In genomic region chr2:31787029-31787428, GRCm38 (mm10) we compare ENCODE assay signal across 9 mouse cellular contexts. TPM values are rescaled to one million over a fixed set of nuclear protein-coding genes. Genes with fewer than 3 reads are reported as not detected.
A peak's percentile ranks its signal among the peaks of the same experiment; 100 is the strongest.
DNase-seq lines count a peak whose midpoint lies in the region; ATAC-seq and TF ChIP-seq lines count a peak whose summit lies in the region.
"Had no signal": no experiment of that assay in that cellular context is flagged by ENCODE, and none has a peak within 500 bp of the region (broad histone marks: within the 10 kb centered on the region; RNA-seq: fewer than 3 reads in every experiment).

No protein-coding gene starts in this region.

- peak; percentile 83 for DNase-seq in kidney, adult 18-20 months
- DNase-seq in brain, adult 2 months (ENCODE audit: low read depth, low spot score): peak; percentile 90
- DNase-seq in kidney, adult 8-10 months: peak; percentile 46 to 79
- DNase-seq in limb, embryonic 14.5 days (ENCODE audit: low spot score): peak; percentile 68
- peak; percentile 50 for DNase-seq in retina, adult 2 months (ENCODE audit: low read depth, low spot score)
- peak; percentile 77 for DNase-seq in thymus, postnatal 25 days

- TF ChIP-seq POLR2A in limb, embryonic 14.5 days (IDR thresholded peaks at IDR 0.05; ENCODE audit: borderline replicate concordance, extremely low read depth, insufficient read depth, insufficient read length): no peak

- no peak for ATAC-seq in kidney, embryonic 15.5 days (replicated peaks; ENCODE audit: low FRiP score)
- peak; percentile 68 for ATAC-seq in erythroblast, adult 5-6 weeks (replicated peaks; ENCODE audit: low FRiP score, poor library complexity, severe bottlenecking)
- ATAC-seq in limb, embryonic 14.5 days (ENCODE audit: low FRiP score, low read depth): no peak

- peaks cover 19% of the 10 kb centered on the region; the same call in 1 of the 2 replicates for H3K4me1 ChIP-seq in kidney, embryonic 15.5 days
- no peaks in the 10 kb centered on the region for H3K4me1 ChIP-seq in limb, embryonic 14.5 days (ENCODE audit: control insufficient read depth, insufficient read depth, low read length)

- WGBS in kidney, embryonic 15.5 days: 22% methylated on average over 7 of the region's 7 CpGs
- 19% methylated on average over 7 of the region's 7 CpGs for WGBS in limb, embryonic 14.5 days

- no peak overlapping the region for H3K27ac ChIP-seq in kidney, embryonic 15.5 days
- no peak overlapping the region for H3K27ac ChIP-seq in limb, embryonic 14.5 days (replicated peaks; ENCODE audit: low read depth, low read length)
- H3K27ac ChIP-seq: neural tube, embryonic 13.5 days had no signal

- H3K4me2 ChIP-seq in kidney, embryonic 15.5 days: no peak overlapping the region
- no peak overlapping the region for H3K4me2 ChIP-seq in limb, embryonic 14.5 days (replicated peaks; ENCODE audit: low read depth, low read length, severe bottlenecking)
- H3K4me2 ChIP-seq: neural tube, embryonic 13.5 days had no signal

- no peaks in the 10 kb centered on the region for H3K27me3 ChIP-seq in kidney, embryonic 15.5 days
- H3K27me3 ChIP-seq in limb, embryonic 14.5 days (ENCODE audit: control insufficient read depth, insufficient read depth, low read length): no peaks in the 10 kb centered on the region
- H3K27me3 ChIP-seq: neural tube, embryonic 13.5 days had no signal

- peaks cover 99% of the 10 kb centered on the region for H3K36me3 ChIP-seq in kidney, embryonic 15.5 days
- peaks cover 94% of the 10 kb centered on the region for H3K36me3 ChIP-seq in limb, embryonic 14.5 days (ENCODE audit: control insufficient read depth, insufficient read depth, low read length)

- no peaks in the 10 kb centered on the region for H3K9me3 ChIP-seq in kidney, embryonic 15.5 days (replicated peaks)
- H3K9me3 ChIP-seq in limb, embryonic 14.5 days (ENCODE audit: control insufficient read depth, low read length): no peaks in the 10 kb centered on the region
- H3K9me3 ChIP-seq: neural tube, embryonic 13.5 days had no signal

- H3K4me3 ChIP-seq in kidney, embryonic 15.5 days (replicated peaks): no peak overlapping the region
- no peak overlapping the region for H3K4me3 ChIP-seq in limb, embryonic 14.5 days (replicated peaks; ENCODE audit: low read length)
- H3K4me3 ChIP-seq: neural tube, embryonic 13.5 days had no signal

- H3K9ac ChIP-seq in kidney, embryonic 15.5 days: no peak overlapping the region
- H3K9ac ChIP-seq in limb, embryonic 14.5 days (ENCODE audit: low read depth, low read length, severe bottlenecking): no peak overlapping the region
- H3K9ac ChIP-seq: neural tube, embryonic 13.5 days had no signal

RNA-seq across cellular contexts. Expression of gene Qrfp, which starts 23.4 kb away (rescaled TPM):
- 0.08 TPM in 1 of 2 replicates, not detected in the other for polyA plus RNA-seq in kidney, embryonic 15.5 days (2015; fragmentation: Nextera tagmentation; extraction: Ambion mirVana)
- total RNA-seq in erythroblast, adult 5-6 weeks (2015; ENCODE audit: low replicate concordance): not detected in 2 replicates
- not detected in 2 replicates for total RNA-seq in erythroblast, adult 5-6 weeks (2017; ENCODE audit: low replicate concordance)
- 0.12 and 0.16 TPM in 2 replicates for polyA plus RNA-seq in limb, embryonic 14.5 days (2012; rRNA removed)
- polyA plus RNA-seq in limb, embryonic 14.5 days (2014; fragmentation: Nextera tagmentation; extraction: Ambion mirVana): 0.30 TPM in 2 replicates

RNA-seq across cellular contexts. Expression of gene Fibcd1, which starts 58.8 kb away (rescaled TPM):
- polyA plus RNA-seq in kidney, embryonic 15.5 days (2015; fragmentation: Nextera tagmentation; extraction: Ambion mirVana): 1.2 and 1.6 TPM in 2 replicates
- not detected in 2 replicates for total RNA-seq in erythroblast, adult 5-6 weeks (2015; ENCODE audit: low replicate concordance)
- total RNA-seq in erythroblast, adult 5-6 weeks (2017; ENCODE audit: low replicate concordance): not detected in 2 replicates
- 0.34 and 0.40 TPM in 2 replicates for polyA plus RNA-seq in limb, embryonic 14.5 days (2012; rRNA removed)
- polyA plus RNA-seq in limb, embryonic 14.5 days (2014; fragmentation: Nextera tagmentation; extraction: Ambion mirVana): 0.17 and 0.28 TPM in 2 replicates
